Mouse (Mus musculus): ENCODE measurements around the gene Ltbp1.

DNA sequence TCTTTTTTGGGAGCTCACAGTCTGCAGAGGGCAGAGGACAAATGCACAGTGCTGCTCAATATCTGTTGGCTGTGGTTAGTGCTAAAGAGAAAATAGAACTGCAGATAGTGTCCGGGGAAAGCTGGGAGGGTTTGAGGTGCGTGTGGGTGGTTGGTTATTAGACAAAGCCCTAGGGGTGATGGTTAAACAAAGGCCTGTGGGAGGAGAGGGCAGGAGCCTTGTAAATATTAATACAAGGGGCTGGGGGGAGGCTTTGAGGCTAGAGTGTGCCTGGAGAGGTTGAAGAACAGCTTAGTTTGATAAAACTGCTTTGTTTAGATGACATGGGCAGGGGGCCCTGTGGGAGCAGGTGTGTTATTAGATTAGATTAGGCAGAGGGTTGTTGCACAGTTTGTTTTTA, 65.8 kb downstream of the Ltbp1 start:
- TF ChIP-seq CTCF (IDR thresholded peaks at IDR 0.05; ENCODE audit: extremely low read depth, insufficient read length, insufficient replicate concordance, low read depth, low read length) (no peak), POLR2A (IDR thresholded peaks at IDR 0.05; ENCODE audit: low read depth, low read length) (no peak)
